Mouse (Mus musculus) G1E-ER4 (cell line): ENCODE measurements around the gene Itgb3. TPM values are rescaled to one million over a fixed set of nuclear protein-coding genes. Genes with fewer than 3 reads are reported as not detected.

ENCODE experiments used
- GATA1 ChIP-seq: IDR thresholded peaks from one replicate; pipeline ENCODE4 v1.8.0; 2012; ENCODE audit warnings: low read length, inconsistent platforms
- polyA plus RNA-seq: library from polyadenylated mRNA; stranded (reverse); fragments of >175 nt; gene quantifications from 2 replicates; pipeline ENCODE4 v1.2.3, GENCODE M21; 2012

Gene Itgb3
- polyA plus RNA-seq, 1 experiment, result 0.39 TPM

- peak; percentile 67 for TF ChIP-seq GATA1
Observed at GRCm38 (mm10) chr11:104609033-104609684, 1.4 kb downstream of the Itgb3 start.

GRCm38 (mm10) chr11:104609733-104610132 is 1.9 kb downstream of the Itgb3 start:
- TF ChIP-seq GATA1, result no peak

- peak; percentile 91 for TF ChIP-seq GATA1
Observed at GRCm38 (mm10) chr11:104611579-104612151, 3.9 kb downstream of the Itgb3 start.

GRCm38 (mm10) chr11:104613551-104613950 is 5.8 kb downstream of the Itgb3 start:
- TF ChIP-seq GATA1, result no peak

- peak; percentile 86 for TF ChIP-seq GATA1
Observed at GRCm38 (mm10) chr11:104614130-104614529, 6.3 kb downstream of the Itgb3 start.

- TF ChIP-seq GATA1, result no peak
Observed at GRCm38 (mm10) chr11:104616182-104616581, 8.4 kb downstream of the Itgb3 start.

- TF ChIP-seq GATA1, result no peak
Observed at GRCm38 (mm10) chr11:104618638-104619076, 10.9 kb downstream of the Itgb3 start.

GRCm38 (mm10) chr11:104619084-104620022 is 11.6 kb downstream of the Itgb3 start:
- TF ChIP-seq GATA1, result no peak

- TF ChIP-seq GATA1, result no peak
Observed at GRCm38 (mm10) chr11:104622040-104622962, 14.5 kb downstream of the Itgb3 start.

- TF ChIP-seq GATA1, result no peak
Observed at GRCm38 (mm10) chr11:104624791-104625391, 17.1 kb downstream of the Itgb3 start.

- no peak for TF ChIP-seq GATA1
Observed at GRCm38 (mm10) chr11:104625453-104626402, 17.9 kb downstream of the Itgb3 start.

GRCm38 (mm10) chr11:104626635-104627034 is 18.8 kb downstream of the Itgb3 start:
- TF ChIP-seq GATA1, result no peak

GRCm38 (mm10) chr11:104627616-104628301 is 20.0 kb downstream of the Itgb3 start:
- no peak for TF ChIP-seq GATA1
